Mouse (Mus musculus) heart, embryonic 11.5 days (tissue): ENCODE measurements around the gene Mrpl50. TPM values are rescaled to one million over a fixed set of nuclear protein-coding genes. Genes with fewer than 3 reads are reported as not detected.
A peak's percentile ranks its signal among the peaks of the same experiment; 100 is the strongest.
"Not testable (repeated sequence)": the region's sequence is repeated elsewhere in the genome, so short reads cannot be mapped to it uniquely, and the experiment has no call there.

Source experiments
- ATAC-seq: fragments of 200-750 bp; cut with Nextera tagmentation; replicated peaks from 2 replicates; pipeline ENCODE4 v1.8.0; 2017; ENCODE audit warnings: moderate library complexity; ENCODE audit not compliant: insufficient number of reproducible peaks, low FRiP score, low TSS enrichment
- H3K27ac ChIP-seq: fragments of 300-500 bp; sonication (generic); 2 replicates; pipeline ENCODE4 v1.5.1; 2014; ENCODE audit warnings: mild to moderate bottlenecking, low read depth, low read length
- H3K27me3 ChIP-seq: fragments of 300-500 bp; sonication (generic); 2 replicates; pipeline ENCODE4 v1.6.1; 2014; ENCODE audit warnings: mild to moderate bottlenecking, low read length, mixed read lengths; ENCODE audit not compliant: control insufficient read depth, insufficient read depth
- H3K36me3 ChIP-seq: fragments of 300-500 bp; sonication (generic); 2 replicates; pipeline ENCODE4 v1.6.1; 2014; ENCODE audit warnings: mild to moderate bottlenecking, low read length, moderate library complexity, mixed read lengths; ENCODE audit not compliant: control insufficient read depth, insufficient read depth
- H3K4me1 ChIP-seq: fragments of 300-500 bp; sonication (generic); 2 replicates; pipeline ENCODE4 v1.6.1; 2014; ENCODE audit warnings: low read length; ENCODE audit not compliant: control insufficient read depth, insufficient read depth
- H3K4me2 ChIP-seq: fragments of 300-500 bp; sonication (generic); 2 replicates; pipeline ENCODE4 v1.6.1; 2014; ENCODE audit warnings: mild to moderate bottlenecking, moderate library complexity
- H3K4me3 ChIP-seq: fragments of 300-500 bp; sonication (generic); 2 replicates; pipeline ENCODE4 v1.5.1; 2014; ENCODE audit warnings: low read depth, low read length
- H3K9ac ChIP-seq: fragments of 300-500 bp; sonication (generic); 2 replicates; pipeline ENCODE4 v1.6.1; 2014; ENCODE audit warnings: mild to moderate bottlenecking, low read depth, low read length, moderate library complexity
- H3K9me3 ChIP-seq: fragments of 300-500 bp; sonication (generic); replicated peaks from 2 replicates; pipeline ENCODE4 v1.6.1; 2016; ENCODE audit warnings: low read length; ENCODE audit not compliant: control insufficient read depth
- WGBS: fragments of 180-500 bp; shearing (Covaris S2); extraction: QIAGEN DNeasy Blood & Tissue Kit; methylation state at CpG from one replicate; pipeline ENCODE4 v1.1.7; 2014; ENCODE audit not compliant: insufficient replicate concordance; 5-methylcytosine and 5-hydroxymethylcytosine counted together
- polyA plus RNA-seq: library from polyadenylated mRNA; unstranded; fragments of >200 nt; fragmentation: Nextera tagmentation; extraction: Ambion mirVana; gene quantifications from 2 replicates; pipeline ENCODE4 v1.2.1, GENCODE M21; 2014

Mrpl50 gene
- polyA plus RNA-seq, 1 experiment from 2014 or later, result 71.8 TPM

DNA sequence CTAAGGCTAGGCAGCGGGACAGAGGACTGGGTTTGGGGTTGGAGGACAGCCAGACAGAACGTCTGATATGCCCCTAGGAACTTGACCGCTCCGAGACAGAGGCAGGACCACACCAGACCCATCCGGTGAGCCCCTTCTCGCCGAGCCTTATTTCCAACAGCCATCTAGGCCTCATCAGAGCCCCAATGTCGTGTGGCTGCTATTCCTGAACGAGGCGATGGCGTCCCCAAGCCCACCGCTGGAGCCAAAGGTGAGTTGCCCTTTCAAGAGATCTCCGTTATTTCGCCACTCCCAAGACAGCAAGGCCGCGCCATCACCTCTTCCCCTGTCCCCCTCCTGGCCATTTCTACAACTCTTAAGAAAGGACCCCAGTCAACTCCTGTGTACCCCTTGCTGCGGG lies 453 bp upstream of the Mrpl50 start:
- Histone ChIP-seq H3K4me3 (peak overlapping the region; percentile 73), H3K27ac (no peak overlapping the region), H3K27me3 (no peaks in the 10 kb centered on the region), H3K9ac (peak overlapping the region; percentile 81), H3K9me3 (no peaks in the 10 kb centered on the region), H3K36me3 (no peaks in the 10 kb centered on the region; the same call in 1 of the 2 replicates), H3K4me1 (0 out of 2 replicates have a peak, but pooled peaks cover 5% of the 10 kb centered on the region), H3K4me2 (peak overlapping the region; percentile 78)
- ATAC-seq, result peak; percentile 41
- 1% methylated on average over 17 of the region's 17 CpGs for WGBS

DNA sequence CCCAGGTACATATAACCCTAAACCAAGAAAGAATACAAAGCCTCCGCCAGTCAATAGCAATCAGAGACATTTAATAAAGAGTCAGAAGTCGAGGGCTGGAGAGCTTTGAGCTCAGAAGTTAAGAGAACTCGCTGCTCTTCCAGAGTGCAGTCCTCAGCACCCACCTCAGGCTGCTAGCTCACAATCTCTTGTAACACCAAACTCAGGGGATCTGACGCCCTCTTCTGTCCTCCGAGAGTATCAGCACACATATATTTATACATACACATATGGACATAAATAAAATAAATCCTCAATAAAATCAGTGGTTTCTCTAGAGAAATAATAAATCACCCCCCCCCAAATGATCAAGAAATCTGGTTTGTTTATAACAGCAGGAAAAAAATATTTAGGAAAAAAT lies 1.4 kb downstream of the Mrpl50 start:
- no peaks in the 10 kb centered on the region; the same call in 1 of the 2 replicates for H3K36me3 ChIP-seq
- H3K9ac ChIP-seq, result no peak overlapping the region
- ATAC-seq, result no peak
- H3K9me3 ChIP-seq, result no peaks in the 10 kb centered on the region
- no peaks in the 10 kb centered on the region for H3K27me3 ChIP-seq
- 75% methylated on average over 5 of the region's 5 CpGs for WGBS
- H3K27ac ChIP-seq, result no peak overlapping the region
- peak overlapping the region; percentile 32 for H3K4me2 ChIP-seq
- H3K4me3 ChIP-seq, result no peak overlapping the region
- H3K4me1 ChIP-seq, result 0 out of 2 replicates have a peak, but pooled peaks cover 5% of the 10 kb centered on the region

GRCm38 (mm10) chr4:49514441-49514840 lies 6.5 kb downstream of the Mrpl50 start:
- 94% methylated on average over 6 of the region's 6 CpGs for WGBS
- Histone ChIP-seq H3K36me3 (peaks cover 9% of the 10 kb centered on the region; the same call in 1 of the 2 replicates), H3K4me1 (no peaks in the 10 kb centered on the region), H3K27ac (no peak overlapping the region), H3K4me3 (no peak overlapping the region), H3K4me2 (no peak overlapping the region), H3K9me3 (no peaks in the 10 kb centered on the region), H3K27me3 (no peaks in the 10 kb centered on the region), H3K9ac (no peak overlapping the region)
- ATAC-seq, result no peak

DNA sequence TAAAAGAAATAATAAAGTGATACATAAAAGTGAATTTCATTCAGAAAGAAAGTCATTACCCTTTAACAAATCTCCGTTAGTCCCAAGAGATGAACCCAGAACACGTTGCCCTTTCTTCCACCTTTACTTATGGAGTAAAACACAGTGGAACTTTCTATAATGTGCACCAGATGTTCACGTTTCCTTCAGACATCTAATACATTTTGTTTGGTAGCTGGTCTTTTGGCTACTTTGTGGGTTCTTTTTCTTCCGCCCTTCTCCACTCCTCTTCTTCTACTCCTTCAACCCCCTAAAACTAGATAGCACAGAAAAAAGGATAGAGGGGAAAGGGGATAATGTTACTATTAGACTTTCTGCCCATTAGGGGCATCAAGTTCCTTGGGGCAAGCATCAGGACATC lies 8.3 kb downstream of the Mrpl50 start:
- WGBS, result 93% methylated on average over 4 of the region's 4 CpGs
- H3K9me3 ChIP-seq, result no peaks in the 10 kb centered on the region
- H3K27me3 ChIP-seq, result no peaks in the 10 kb centered on the region
- no peaks in the 10 kb centered on the region for H3K4me1 ChIP-seq
- no peak overlapping the region for H3K4me3 ChIP-seq
- no peak overlapping the region for H3K9ac ChIP-seq
- H3K27ac ChIP-seq, result no peak overlapping the region
- H3K4me2 ChIP-seq, result no peak overlapping the region
- no peak for ATAC-seq
- H3K36me3 ChIP-seq, result peaks cover 9% of the 10 kb centered on the region; the same call in 1 of the 2 replicates

GRCm38 (mm10) chr4:49510236-49510835 lies 10.6 kb downstream of the Mrpl50 start:
- H3K27ac ChIP-seq, H3K9ac ChIP-seq, H3K36me3 ChIP-seq, H3K27me3 ChIP-seq, H3K4me1 ChIP-seq, H3K9me3 ChIP-seq, H3K4me3 ChIP-seq, H3K4me2 ChIP-seq, ATAC-seq: not testable (repeated sequence)
- WGBS, result 95% methylated on average over 1 of the region's 1 CpGs

- no peak for ATAC-seq
- WGBS, result 92% methylated on average over 2 of the region's 2 CpGs
- H3K9ac ChIP-seq, result no peak overlapping the region
- H3K4me3 ChIP-seq, result no peak overlapping the region
- no peaks in the 10 kb centered on the region for H3K4me1 ChIP-seq
- no peaks in the 10 kb centered on the region for H3K9me3 ChIP-seq
- peaks cover 9% of the 10 kb centered on the region; the same call in 1 of the 2 replicates for H3K36me3 ChIP-seq
- no peak overlapping the region for H3K27ac ChIP-seq
- no peak overlapping the region for H3K4me2 ChIP-seq
- no peaks in the 10 kb centered on the region for H3K27me3 ChIP-seq
Observed at GRCm38 (mm10) chr4:49509183-49509582, 11.7 kb downstream of the Mrpl50 start.

DNA sequence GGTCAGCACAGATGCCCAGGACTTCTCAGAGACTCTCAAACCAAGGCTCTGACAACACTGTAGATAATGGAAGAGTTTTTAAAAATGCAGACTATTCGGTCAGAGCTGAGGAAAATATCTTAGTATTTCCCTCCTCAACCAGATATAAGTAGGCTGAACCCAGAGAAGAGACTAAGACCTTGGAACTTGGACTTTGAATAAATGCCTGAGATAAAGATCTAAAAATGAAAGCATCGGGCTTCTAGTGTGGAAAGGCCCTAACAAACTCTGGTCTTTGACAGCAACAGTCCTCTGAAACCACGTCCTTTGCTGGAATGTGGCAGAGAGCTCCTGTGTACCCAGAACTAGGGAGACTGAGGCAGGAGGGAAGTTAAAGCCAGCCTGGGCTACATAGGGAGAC lies 14.5 kb downstream of the Mrpl50 start, which contains the start of gene Baat:
TSS of gene Baat (minus strand) at position 172 of the 400 bp plus-strand sequence.
- Histone ChIP-seq H3K36me3 (no peaks in the 10 kb centered on the region), H3K4me1 (no peaks in the 10 kb centered on the region), H3K4me3 (no peak within 1 kb of the TSS), H3K4me2 (no peak within 1 kb of the TSS), H3K9me3 (no peaks in the 10 kb centered on the region), H3K27me3 (no peaks in the 10 kb centered on the region), H3K27ac (no peak within 1 kb of the TSS), H3K9ac (no peak within 1 kb of the TSS)
- WGBS, result 43% methylated on average over 3 of the region's 3 CpGs
- ATAC-seq, result no peak

DNA sequence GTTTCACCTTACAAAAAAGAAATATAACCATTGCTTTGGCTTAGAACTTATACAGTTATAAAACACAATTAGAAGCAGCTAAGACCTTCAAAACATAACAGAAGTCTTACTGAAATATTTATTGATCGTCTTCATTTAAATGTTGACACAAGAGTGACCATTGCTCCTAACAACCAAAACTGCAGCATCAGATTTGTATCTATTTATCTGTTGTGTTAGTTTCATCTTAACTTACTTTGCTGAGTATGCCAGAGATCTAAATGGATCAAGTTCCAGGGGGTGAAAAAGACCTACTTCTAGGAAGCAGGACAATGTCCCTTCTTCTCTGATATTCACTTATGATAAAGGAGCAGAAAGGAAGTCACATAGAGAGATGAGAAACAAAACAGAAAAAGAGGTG lies 17.3 kb downstream of the Mrpl50 start:
- no peak overlapping the region for H3K9ac ChIP-seq
- no peaks in the 10 kb centered on the region for H3K36me3 ChIP-seq
- H3K27ac ChIP-seq, result no peak overlapping the region
- no peak overlapping the region for H3K4me3 ChIP-seq
- 65% methylated on average over 1 of the region's 1 CpGs for WGBS
- no peak for ATAC-seq
- H3K4me2 ChIP-seq, result no peak overlapping the region
- H3K4me1 ChIP-seq, result no peaks in the 10 kb centered on the region
- H3K9me3 ChIP-seq, result no peaks in the 10 kb centered on the region
- H3K27me3 ChIP-seq, result no peaks in the 10 kb centered on the region
